Mouse (Mus musculus) heart, embryonic 11.5 days (tissue): ENCODE measurements around the gene Klk10. TPM values are rescaled to one million over a fixed set of nuclear protein-coding genes. Genes with fewer than 3 reads are reported as not detected.

Experiments used
- ATAC-seq: fragments of 200-750 bp; cut with Nextera tagmentation; replicated peaks from 2 replicates; pipeline ENCODE4 v1.8.0; 2017; ENCODE audit warnings: moderate library complexity; ENCODE audit not compliant: insufficient number of reproducible peaks, low FRiP score, low TSS enrichment
- H3K27ac ChIP-seq: fragments of 300-500 bp; sonication (generic); 2 replicates; pipeline ENCODE4 v1.5.1; 2014; ENCODE audit warnings: mild to moderate bottlenecking, low read depth, low read length
- H3K27me3 ChIP-seq: fragments of 300-500 bp; sonication (generic); 2 replicates; pipeline ENCODE4 v1.6.1; 2014; ENCODE audit warnings: mild to moderate bottlenecking, low read length, mixed read lengths; ENCODE audit not compliant: control insufficient read depth, insufficient read depth
- H3K36me3 ChIP-seq: fragments of 300-500 bp; sonication (generic); 2 replicates; pipeline ENCODE4 v1.6.1; 2014; ENCODE audit warnings: mild to moderate bottlenecking, low read length, moderate library complexity, mixed read lengths; ENCODE audit not compliant: control insufficient read depth, insufficient read depth
- H3K4me1 ChIP-seq: fragments of 300-500 bp; sonication (generic); 2 replicates; pipeline ENCODE4 v1.6.1; 2014; ENCODE audit warnings: low read length; ENCODE audit not compliant: control insufficient read depth, insufficient read depth
- H3K4me2 ChIP-seq: fragments of 300-500 bp; sonication (generic); 2 replicates; pipeline ENCODE4 v1.6.1; 2014; ENCODE audit warnings: mild to moderate bottlenecking, moderate library complexity
- H3K4me3 ChIP-seq: fragments of 300-500 bp; sonication (generic); 2 replicates; pipeline ENCODE4 v1.5.1; 2014; ENCODE audit warnings: low read depth, low read length
- H3K9ac ChIP-seq: fragments of 300-500 bp; sonication (generic); 2 replicates; pipeline ENCODE4 v1.6.1; 2014; ENCODE audit warnings: mild to moderate bottlenecking, low read depth, low read length, moderate library complexity
- H3K9me3 ChIP-seq: fragments of 300-500 bp; sonication (generic); replicated peaks from 2 replicates; pipeline ENCODE4 v1.6.1; 2016; ENCODE audit warnings: low read length; ENCODE audit not compliant: control insufficient read depth
- WGBS: fragments of 180-500 bp; shearing (Covaris S2); extraction: QIAGEN DNeasy Blood & Tissue Kit; methylation state at CpG from one replicate; pipeline ENCODE4 v1.1.7; 2014; ENCODE audit not compliant: insufficient replicate concordance; 5-methylcytosine and 5-hydroxymethylcytosine counted together
- polyA plus RNA-seq: library from polyadenylated mRNA; unstranded; fragments of >200 nt; fragmentation: Nextera tagmentation; extraction: Ambion mirVana; gene quantifications from 2 replicates; pipeline ENCODE4 v1.2.1, GENCODE M21; 2014

Klk10 gene
- 0.26 TPM in 1 of 2 replicates, not detected in the other for polyA plus RNA-seq

DNA sequence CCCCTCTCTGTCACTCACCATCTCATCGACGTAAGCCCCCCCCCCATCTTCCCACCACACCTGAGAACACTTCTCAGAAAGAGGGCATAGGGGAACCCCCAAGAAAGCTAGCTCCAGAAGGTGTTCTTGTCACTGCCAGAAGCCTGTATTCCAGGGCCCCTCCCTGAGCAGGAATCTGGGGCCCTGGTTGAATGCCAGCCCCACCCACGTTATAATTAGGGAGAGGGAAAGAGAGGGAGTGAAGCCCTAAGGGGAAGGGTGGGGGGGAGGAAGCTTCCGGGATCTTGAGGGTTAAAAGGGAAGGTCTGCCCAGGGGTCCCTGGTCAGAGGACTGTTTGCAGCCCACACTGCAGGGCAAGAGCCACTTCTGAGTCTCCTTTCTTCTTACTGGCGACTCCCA lies at the start of gene Klk10:
Gene Klk10 (plus strand): TSS at position 290 of the 400 bp plus-strand sequence.
- Histone ChIP-seq H3K27ac (no peak within 1 kb of the TSS), H3K4me3 (no peak within 1 kb of the TSS), H3K9ac (no peak within 1 kb of the TSS), H3K36me3 (no peaks in the 10 kb centered on the region), H3K4me2 (no peak within 1 kb of the TSS), H3K9me3 (no peaks in the 10 kb centered on the region), H3K4me1 (no peaks in the 10 kb centered on the region), H3K27me3 (peaks cover 16% of the 10 kb centered on the region)
- no peak for ATAC-seq
- WGBS: 59% methylated on average over 5 of the region's 5 CpGs

DNA sequence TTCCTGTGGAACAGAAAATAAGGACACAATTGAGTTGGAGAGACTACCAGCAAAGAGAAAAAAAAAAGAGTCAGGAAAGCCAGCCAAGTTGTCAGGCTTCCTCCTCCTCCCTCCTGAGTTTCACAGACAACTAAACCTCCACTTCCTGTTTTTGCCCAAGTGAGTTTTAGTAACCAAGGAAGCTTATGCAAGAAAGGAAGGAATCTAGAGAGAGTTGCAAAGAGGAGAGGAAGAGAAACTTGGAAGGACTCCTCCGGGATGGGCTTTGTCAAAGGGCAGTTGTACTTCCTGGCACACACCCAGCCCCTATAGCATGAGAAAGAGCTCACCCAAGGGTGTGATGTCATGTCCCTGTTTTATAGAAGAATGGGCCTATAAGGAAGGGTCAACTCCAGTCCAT lies 33.0 kb upstream of the Klk10 start:
- Histone ChIP-seq H3K36me3 (no peaks in the 10 kb centered on the region), H3K4me2 (no peak overlapping the region), H3K27me3 (no peaks in the 10 kb centered on the region), H3K4me1 (no peaks in the 10 kb centered on the region), H3K9ac (no peak overlapping the region), H3K9me3 (no peaks in the 10 kb centered on the region), H3K27ac (no peak overlapping the region), H3K4me3 (no peak overlapping the region)
- no peak for ATAC-seq
- 56% methylated on average over 1 of the region's 1 CpGs for WGBS

DNA sequence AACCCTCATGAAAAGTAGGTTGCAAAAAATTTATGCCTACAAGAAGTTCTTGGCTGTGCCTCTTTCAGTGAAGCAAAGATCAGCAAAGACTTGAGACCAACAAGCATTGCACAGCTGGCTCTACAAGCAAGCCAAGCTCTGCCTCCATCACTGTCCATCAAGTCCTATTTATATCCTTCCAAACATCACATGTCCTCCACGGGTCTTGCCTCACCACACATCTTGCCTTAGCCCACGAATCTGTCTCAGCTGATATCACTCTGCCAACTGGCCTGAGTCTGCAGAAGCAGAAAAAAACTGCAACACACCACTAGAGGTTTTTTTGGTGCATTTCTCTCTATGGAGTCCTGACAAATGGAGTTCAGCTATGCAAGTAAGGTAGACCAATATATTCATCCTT lies 28.0 kb upstream of the Klk10 start:
- Histone ChIP-seq H3K27me3 (no peaks in the 10 kb centered on the region), H3K9me3 (no peaks in the 10 kb centered on the region), H3K4me3 (no peak overlapping the region), H3K9ac (no peak overlapping the region), H3K27ac (no peak overlapping the region), H3K4me2 (no peak overlapping the region), H3K4me1 (no peaks in the 10 kb centered on the region), H3K36me3 (no peaks in the 10 kb centered on the region)
- WGBS: 51% methylated on average over 2 of the region's 2 CpGs
- ATAC-seq: no peak

DNA sequence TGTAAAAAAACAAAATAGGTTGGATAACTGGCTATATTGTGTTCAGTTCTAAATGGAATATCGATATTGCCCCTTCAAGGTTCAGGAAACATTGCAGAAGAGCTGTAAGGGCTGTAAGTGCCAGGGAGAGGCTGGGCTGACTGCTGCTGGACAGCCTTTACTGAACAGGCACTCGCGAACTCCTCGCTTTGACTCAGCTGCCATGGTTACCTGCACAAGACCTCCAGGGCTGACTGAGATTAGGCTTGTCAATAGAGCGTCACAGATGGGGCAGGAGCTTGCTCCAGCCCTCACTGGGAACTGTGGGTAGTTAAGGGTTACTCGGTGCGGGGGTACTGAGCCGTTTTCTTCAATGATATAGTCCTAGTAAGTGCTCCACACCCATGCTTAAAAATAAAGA lies 14.4 kb upstream of the Klk10 start:
- H3K9ac ChIP-seq: no peak overlapping the region
- WGBS: 41% methylated on average over 8 of the region's 8 CpGs

DNA sequence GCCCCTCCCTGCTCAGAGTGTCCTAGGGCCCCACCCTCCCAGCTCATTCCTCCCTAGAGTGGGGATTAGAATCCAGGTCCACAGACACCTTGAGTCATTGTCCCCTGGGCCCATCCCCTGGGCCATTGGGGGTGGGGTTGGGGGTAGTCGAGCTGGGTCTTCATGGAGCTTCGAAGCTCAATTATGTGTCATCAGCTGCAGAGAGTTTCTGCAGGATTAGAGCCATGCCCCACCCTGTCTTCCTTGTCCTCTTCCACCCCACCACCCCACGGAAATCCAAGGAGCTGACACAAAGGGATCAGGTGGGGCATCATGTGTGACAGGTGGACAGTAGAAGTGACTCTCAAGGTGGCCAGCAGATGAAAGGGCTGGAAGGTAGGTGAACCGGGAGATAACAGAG lies 12.2 kb upstream of the Klk10 start, which contains the start of gene Klk12:
Gene Klk12 (plus strand): TSS at position 301 of the 400 bp plus-strand sequence.
- H3K27ac ChIP-seq: no peak within 1 kb of the TSS
- no peaks in the 10 kb centered on the region for H3K27me3 ChIP-seq
- WGBS: 77% methylated on average over 4 of the region's 4 CpGs
- ATAC-seq: no peak
- H3K9me3 ChIP-seq: no peaks in the 10 kb centered on the region
- no peak within 1 kb of the TSS for H3K4me3 ChIP-seq
- no peak within 1 kb of the TSS for H3K9ac ChIP-seq
- no peak within 1 kb of the TSS for H3K4me2 ChIP-seq
- no peaks in the 10 kb centered on the region for H3K36me3 ChIP-seq
- no peaks in the 10 kb centered on the region for H3K4me1 ChIP-seq

More for the DNA sequence above, 14.4 kb upstream of the Klk10 start:
- Histone ChIP-seq H3K36me3 (no peaks in the 10 kb centered on the region), H3K27me3 (no peaks in the 10 kb centered on the region), H3K4me2 (no peak overlapping the region), H3K4me1 (no peaks in the 10 kb centered on the region), H3K4me3 (no peak overlapping the region), H3K9me3 (no peaks in the 10 kb centered on the region), H3K27ac (no peak overlapping the region)
- no peak for ATAC-seq

DNA sequence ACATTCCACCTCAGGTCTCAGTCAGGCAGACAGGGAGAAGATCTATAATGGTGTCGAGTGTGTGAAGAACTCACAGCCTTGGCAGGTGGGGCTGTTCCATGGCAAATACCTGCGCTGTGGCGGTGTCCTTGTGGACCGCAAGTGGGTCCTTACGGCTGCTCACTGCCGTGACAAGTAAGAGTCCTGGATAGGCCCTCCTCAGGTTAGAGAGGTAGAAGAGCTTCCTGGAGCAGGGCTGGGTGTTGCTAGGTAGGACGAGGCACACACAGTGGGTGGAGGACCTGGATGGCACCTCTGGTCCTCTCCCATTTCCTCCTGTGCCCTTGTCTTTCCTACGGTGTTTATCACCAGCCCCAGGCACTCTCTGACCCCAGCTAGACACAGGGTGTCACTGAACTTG lies 11.2 kb upstream of the Klk10 start:
- H3K4me2 ChIP-seq: no peak overlapping the region
- no peaks in the 10 kb centered on the region for H3K9me3 ChIP-seq
- no peaks in the 10 kb centered on the region for H3K36me3 ChIP-seq
- H3K27me3 ChIP-seq: no peaks in the 10 kb centered on the region
- no peak overlapping the region for H3K9ac ChIP-seq
- ATAC-seq: no peak
- no peak overlapping the region for H3K27ac ChIP-seq
- no peak overlapping the region for H3K4me3 ChIP-seq
- WGBS: 87% methylated on average over 8 of the region's 8 CpGs
- no peaks in the 10 kb centered on the region for H3K4me1 ChIP-seq

DNA sequence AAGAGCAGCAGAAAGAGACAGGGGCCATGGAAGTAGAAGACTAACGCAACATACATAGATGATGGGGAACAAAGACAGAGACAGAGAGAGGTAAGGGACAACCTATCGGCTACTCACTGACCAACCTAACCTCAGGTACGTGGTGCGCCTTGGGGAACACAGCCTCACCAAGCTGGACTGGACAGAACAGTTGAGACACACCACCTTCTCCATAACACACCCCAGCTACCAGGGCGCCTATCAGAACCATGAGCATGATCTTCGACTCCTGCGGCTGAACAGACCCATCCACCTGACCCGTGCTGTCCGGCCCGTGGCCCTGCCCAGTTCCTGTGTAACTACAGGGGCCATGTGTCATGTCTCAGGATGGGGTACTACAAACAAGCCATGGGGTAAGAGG lies 10.1 kb upstream of the Klk10 start:
- Histone ChIP-seq H3K27ac (no peak overlapping the region), H3K27me3 (no peaks in the 10 kb centered on the region), H3K9me3 (no peaks in the 10 kb centered on the region), H3K4me2 (no peak overlapping the region), H3K36me3 (no peaks in the 10 kb centered on the region), H3K4me1 (no peaks in the 10 kb centered on the region), H3K4me3 (no peak overlapping the region), H3K9ac (no peak overlapping the region)
- WGBS: 88% methylated on average over 10 of the region's 10 CpGs
- no peak for ATAC-seq

DNA sequence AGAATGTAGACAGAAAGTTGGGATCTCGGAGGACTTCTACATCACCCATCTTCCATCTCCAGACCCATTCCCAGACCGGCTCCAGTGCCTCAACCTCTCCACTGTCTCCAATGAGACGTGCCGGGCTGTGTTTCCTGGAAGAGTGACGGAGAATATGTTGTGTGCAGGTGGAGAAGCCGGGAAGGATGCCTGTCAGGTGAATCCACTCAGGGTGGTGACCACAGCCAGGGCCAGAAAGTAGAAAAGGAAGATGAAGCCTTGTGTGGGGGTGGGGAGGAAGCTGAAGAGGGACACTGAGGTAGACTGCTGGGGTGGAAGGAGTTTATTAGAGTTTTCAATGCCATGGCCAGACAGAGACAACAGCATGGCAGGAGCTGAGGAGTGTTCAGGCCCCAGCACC lies 8.9 kb upstream of the Klk10 start:
- Histone ChIP-seq H3K4me2 (no peak overlapping the region), H3K4me1 (no peaks in the 10 kb centered on the region), H3K36me3 (no peaks in the 10 kb centered on the region), H3K9me3 (no peaks in the 10 kb centered on the region), H3K4me3 (no peak overlapping the region), H3K27ac (no peak overlapping the region), H3K9ac (no peak overlapping the region), H3K27me3 (no peaks in the 10 kb centered on the region)
- no peak for ATAC-seq
- 87% methylated on average over 6 of the region's 6 CpGs for WGBS

DNA sequence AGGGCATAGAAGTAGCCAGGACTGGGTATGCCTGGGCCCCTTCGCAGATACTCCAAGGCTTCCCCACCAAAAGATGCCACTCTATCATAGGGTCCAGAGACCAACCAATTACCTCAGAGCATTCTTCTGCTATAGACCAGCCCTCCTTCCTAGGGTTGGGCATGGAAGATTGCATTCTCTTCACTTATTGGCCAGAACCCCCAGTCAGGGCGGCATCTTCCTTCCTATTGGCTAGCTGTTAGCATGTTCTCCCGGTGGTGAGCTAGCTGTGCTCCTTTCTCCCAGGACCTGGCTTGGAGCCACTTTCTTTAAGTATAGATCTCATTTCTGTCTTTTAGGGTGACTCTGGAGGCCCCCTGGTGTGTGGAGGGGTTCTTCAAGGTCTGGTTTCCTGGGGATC lies 7.9 kb upstream of the Klk10 start:
- ATAC-seq: no peak
- H3K9me3 ChIP-seq: no peaks in the 10 kb centered on the region
- no peaks in the 10 kb centered on the region for H3K4me1 ChIP-seq
- no peak overlapping the region for H3K9ac ChIP-seq
- H3K4me3 ChIP-seq: no peak overlapping the region
- no peaks in the 10 kb centered on the region for H3K27me3 ChIP-seq
- no peak overlapping the region for H3K27ac ChIP-seq
- H3K4me2 ChIP-seq: no peak overlapping the region
- WGBS: 70% methylated on average over 3 of the region's 3 CpGs
- no peaks in the 10 kb centered on the region for H3K36me3 ChIP-seq
